Mouse (Mus musculus) NIH3T3 (cell line): ENCODE measurements around the gene Ppan.

Experiments used
- DNase-seq: peaks from one replicate; pipeline ENCODE4 v3.0.0-alpha.2; 2012; ENCODE audit warnings: low read depth

The Ppan gene

DNA sequence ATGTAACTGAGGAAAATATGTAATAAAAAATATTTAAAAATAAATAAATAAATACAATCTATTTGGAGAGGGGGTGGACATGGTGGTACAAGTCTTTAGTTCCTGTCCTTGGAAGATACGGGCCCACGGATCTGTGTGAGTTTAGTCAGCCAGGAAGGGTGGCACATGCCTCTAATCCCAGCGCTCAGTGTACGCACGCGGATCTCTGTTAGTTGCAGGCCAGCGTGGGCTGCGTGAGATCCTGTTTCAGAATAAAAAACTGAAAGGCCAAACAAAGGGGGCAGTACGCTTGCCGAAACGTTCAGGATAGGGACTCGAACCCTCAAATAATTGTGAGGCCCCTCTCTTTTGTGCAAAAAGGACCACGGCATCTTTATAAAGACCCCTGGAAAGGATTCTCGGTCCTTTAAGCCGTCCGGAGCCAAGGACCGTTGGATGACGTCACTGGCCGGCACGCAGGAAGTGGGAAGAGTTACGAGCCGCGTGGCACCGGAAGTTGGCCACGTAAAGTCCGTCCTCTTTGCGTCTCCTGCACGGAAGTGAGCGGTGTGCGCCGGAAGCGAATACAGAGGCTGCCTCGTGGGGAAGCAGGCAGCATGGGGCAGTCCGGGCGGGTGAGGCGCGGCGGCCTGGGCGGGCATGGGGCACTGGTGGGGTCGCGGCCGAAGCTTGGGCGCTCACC lies at the start of gene Ppan:
Ppan (plus strand) TSS at position 472 of the 682 bp plus-strand sequence.
- DNase-seq, result peak; percentile 97

DNA sequence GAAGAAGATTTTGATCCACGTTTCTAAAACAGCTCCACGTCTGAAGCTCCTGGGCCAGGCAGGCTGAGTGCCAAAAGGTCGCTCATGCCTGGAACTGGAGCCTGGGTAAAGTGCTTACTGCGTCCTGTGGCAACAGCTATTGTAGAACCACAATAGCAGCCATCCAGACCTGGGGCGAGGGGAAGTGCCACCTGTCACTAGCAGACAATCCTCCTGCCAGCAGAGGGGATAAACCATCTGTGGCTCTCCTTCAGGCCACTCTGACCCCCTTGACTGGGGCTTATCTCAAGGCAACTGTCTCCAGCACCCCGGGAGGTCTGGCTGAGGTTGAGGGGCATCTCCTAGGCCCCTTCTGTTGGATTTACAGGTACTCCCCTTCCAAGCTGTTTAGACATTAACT lies 49.0 kb upstream of the Ppan start:
- DNase-seq, result no peak

DNA sequence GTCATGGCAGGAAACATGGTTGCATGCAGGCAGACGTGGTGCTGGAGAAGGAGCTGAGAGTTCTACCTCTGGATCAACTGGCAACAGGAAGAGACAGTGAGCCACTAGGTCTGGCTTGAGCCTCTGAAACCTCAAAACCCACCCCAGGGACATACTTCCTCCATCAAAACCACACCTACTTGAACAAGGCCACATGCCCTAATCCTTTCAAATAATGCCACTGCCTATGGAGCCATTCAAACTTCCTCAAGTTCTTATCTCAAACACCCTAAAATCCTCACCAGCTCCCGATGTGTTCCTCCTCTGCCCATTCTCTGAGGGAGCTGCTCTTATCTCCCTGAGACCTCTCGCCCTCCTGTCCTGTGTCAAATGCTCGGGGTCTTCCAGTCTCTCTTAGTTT lies 45.8 kb upstream of the Ppan start:
- DNase-seq, result no peak

DNA sequence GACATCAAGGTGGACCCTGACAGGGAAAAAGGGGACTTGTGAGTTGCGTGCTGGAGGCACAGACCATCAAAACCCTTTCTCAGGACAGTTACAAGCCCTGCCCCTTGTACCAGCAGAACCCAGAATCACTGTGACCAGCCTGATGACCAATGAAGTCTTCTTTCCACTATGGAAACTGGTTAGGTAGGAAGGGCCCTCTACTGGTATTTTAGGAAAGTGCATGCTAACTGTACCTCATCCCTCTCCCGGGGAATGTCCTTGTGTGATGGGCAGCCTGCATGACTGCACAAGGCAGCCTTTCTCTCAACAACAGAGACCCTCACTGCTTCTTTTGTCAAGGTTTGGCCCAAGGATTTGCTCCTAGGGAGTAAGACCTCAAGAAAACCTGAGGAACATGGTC lies 45.3 kb upstream of the Ppan start:
- DNase-seq, result peak; percentile 64

DNA sequence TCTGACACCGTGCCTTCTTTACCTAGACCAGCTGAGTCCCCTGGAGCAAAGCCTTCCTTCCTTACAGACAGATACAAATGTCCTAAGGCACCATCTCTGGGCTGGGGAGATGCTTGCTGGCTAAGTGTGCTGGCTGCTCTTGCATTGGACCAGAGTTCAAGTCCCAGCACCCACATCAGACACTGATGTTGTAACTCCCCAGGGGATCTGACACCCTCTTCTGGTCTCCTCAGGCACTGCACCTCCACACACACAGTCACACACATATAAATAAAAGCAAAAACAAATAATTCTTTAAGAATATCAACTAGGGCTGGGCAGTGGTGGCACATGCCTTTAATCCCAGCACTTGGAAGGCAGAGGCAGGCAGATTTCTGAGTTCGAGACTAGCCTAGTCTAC lies 37.8 kb upstream of the Ppan start:
- no peak for DNase-seq

DNA sequence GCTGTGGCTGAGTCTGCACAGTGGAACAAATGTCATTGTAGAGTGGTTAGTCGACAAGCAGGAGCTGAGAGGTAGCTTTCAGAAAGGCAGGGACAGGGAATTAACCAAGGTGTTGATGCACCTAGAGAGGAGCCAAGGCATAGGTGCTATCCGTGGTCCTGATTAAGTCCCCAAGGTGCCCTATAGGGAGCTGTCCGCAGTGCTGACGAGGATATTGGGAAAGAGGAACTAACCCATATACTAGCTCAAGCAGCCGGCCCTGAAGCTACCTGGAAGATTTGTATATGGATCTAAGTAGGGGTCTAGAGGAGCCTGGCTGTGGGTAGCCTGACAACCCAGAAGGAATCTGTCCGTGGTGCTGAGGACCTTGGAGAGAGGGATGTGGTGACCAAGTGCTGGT lies 30.8 kb upstream of the Ppan start:
- peak; percentile 83 for DNase-seq

DNA sequence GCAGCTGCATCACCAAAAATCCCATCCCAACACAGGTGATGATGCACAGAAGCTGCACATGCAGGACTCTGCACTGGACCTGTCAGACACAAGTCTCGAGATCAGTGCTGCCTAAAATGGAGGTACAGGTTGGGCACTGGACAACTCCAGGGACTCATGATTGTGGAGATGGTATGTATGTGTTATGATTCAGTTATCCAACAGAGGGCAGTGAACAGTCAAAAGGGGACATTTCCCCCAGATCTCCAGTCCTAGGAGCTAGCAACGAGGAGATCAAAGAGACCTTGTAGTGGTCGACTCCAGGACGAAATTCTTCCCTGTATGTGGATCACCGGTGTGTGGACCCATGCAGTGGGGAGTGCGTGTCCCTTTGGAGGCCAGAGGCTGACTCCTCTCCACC lies 28.0 kb upstream of the Ppan start:
- no peak for DNase-seq

DNA sequence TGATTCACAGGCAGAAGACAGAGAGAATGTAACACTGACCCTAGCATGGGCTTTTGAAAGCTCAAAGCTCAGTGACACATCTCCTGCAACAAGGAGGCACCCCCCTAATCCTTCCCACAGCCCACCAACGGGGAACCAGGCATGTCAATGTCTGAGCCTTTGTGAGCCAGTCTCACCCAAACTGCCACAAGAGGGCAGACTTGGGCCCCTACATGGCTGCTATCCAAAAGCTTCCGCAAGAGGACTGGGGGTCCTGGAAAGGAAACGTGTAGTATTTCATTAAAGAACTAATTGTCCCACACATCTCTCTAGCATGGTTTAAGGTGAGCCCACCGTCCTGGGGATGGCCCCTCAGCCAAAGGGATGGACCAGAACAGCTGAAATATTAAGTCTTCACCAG lies 26.2 kb upstream of the Ppan start:
- no peak for DNase-seq

DNA sequence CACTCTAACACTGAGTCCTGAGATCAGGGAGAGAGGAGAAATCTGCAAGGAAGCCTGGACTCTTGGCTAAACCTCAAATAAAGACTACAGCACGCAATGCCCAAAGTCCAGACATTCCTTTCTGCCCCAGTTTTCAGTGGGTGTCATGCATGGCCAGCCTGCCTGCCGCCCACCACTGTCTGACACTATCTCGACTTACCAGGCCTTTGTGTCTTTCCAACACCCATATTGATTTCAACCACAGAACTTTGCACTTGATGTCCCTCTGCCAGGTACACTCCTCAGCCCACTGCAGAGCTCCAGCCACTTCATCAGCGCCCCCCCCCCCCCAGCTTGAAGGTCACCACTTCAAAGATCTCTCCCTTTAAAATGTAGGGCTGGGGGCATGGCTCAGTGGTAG lies 25.8 kb upstream of the Ppan start:
- no peak for DNase-seq

DNA sequence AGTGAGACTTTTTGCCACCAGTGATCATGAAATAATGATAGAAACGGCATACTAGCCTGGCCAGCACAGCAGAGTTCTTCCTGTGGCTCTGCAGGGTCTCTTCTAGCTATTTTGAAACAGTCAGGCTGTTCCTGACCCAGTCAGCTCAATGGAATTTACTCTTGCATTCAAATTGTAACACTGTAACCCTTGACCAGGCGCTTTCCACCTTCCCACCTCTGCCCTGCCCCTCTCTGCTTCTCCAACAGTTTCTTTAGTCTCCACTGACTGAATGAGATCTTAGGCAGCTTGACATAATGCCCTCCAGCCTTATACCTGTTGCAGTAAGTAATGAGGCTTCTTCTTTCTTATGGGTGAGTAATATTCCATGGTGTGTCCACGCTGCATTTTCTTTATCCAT lies 21.1 kb upstream of the Ppan start:
- no peak for DNase-seq

DNA sequence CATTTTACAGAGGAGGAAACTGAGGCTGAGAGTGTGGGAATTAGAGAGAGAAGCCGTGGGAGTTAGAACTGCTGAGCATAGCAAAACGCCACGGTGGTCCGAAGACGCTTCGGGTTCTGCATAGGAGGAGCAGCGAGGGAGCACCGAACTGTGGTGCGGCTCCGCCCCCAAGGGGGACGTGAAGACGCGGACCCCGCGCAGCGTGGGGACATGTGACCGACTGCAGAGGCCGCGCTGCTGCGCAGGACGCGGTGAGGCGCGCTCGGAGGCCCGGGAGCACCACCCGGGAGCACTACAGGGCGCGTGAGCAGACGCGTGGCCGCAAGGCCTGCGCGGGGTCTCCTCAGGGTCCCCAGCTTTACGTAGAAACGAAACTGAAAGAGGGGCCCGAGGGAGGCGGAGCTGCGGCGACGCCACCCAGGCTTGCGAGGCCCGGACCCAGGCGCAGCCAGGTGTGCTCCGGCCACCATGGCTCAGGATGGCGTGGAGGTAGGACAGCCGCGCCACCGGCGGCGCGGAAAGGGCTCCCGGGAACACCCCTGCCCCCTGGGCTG lies 19.4 kb upstream of the Ppan start, which contains the start of gene A230050P20Rik:
A230050P20Rik (plus strand) TSS at position 195 of the 554 bp plus-strand sequence.
- no peak for DNase-seq

DNA sequence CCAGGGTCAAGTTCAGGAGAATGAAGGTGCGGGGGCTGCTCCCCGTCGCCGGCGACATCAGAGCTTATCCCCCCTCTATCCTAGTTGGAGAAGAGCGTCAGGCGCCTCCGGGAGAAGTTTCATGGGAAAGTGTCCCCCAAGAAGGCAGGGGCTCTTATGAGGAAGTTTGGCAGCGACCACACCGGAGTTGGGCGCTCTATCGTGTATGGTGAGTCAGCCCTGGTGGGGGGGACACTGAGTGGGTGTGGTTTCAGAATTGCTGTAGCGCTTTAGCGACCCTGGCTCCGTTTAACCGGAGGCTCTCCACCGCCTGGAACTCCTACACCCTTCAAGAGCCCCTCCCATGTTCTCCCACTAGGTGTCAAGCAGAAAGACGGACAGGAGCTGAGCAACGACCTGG lies 18.7 kb upstream of the Ppan start:
- no peak for DNase-seq

DNA sequence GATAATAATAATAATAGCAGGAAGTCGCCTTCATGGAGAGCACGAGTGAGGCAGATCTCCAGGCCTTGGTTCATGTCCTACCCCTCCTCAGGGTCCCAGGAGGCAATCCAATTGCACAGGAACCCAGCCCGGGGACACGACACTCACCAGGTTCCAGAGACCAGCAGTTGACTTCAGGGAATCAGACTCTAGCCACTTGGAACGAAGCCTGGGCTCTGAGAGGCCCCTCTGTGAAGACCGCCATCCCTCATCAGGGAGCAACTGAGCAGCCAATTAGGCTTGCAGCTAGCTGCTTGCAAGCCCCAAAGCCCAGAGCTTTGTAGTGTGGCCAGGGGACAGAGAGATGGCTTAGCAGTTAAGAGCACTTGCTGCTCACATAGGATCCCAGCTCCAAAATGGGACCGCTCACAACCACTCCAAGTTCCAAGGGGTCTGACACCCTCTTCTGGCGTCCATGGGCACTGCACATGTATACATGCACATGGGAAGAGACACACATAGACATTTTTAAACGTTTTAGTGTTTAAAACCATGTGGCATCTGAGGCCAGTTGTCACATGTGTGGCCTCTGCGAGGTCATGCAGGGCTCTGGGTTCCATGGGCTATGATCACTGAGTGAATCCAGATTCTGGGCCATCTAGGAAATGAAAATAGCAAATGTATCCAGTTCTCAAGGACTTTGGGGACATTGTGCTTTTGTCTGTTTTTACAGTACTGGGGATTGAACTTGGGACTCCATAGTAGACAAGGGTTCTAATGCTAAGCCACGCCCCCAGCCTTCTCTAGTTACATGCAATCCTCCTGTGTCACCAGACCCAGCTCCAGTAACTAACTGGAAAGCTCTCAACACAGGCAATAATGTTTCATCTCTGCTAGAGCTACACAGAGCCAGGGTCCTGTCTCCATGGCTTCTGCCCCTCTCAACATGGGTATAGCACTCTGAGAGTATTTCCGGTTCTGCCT lies 17.5 kb upstream of the Ppan start:
- DNase-seq, result no peak

DNA sequence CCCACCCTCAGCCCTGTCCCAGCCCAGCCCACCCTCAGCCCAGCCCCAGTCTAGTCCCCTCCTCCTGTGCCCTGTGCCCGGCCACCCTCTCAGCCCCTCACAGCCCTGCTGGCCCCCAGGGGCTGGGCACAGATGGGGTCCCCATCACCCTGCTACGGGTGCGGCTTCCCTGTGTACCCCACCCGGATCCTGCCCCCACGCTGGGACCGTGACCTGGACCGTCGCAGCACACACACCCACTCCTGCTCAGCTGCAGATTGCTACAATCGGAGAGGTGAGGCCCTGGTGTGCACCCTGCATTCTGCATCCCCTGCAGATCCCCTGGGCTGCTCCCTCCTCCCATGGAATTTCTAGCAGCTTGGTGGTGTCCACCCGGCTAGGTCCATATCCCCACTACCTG lies 15.0 kb upstream of the Ppan start:
- no peak for DNase-seq

DNA sequence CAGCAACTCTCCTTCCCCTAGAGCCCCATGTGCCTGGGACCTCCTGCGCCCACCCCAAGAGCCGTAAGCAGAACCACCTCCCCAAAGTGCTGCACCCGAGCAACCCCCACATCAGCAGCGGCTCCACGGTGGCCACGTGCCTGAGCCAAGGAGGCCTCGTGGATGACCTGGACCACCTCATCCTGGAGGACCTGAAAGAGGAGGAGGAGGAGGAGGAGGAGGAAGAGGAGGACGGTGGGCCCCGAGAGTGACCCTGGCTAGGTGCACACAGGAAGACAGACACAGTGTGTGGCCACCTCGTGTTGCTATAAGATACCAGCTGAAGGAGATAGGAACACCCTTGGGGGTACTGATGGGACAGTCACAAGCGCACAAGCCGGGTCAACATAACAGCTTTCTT lies 14.5 kb upstream of the Ppan start:
- no peak for DNase-seq

DNA sequence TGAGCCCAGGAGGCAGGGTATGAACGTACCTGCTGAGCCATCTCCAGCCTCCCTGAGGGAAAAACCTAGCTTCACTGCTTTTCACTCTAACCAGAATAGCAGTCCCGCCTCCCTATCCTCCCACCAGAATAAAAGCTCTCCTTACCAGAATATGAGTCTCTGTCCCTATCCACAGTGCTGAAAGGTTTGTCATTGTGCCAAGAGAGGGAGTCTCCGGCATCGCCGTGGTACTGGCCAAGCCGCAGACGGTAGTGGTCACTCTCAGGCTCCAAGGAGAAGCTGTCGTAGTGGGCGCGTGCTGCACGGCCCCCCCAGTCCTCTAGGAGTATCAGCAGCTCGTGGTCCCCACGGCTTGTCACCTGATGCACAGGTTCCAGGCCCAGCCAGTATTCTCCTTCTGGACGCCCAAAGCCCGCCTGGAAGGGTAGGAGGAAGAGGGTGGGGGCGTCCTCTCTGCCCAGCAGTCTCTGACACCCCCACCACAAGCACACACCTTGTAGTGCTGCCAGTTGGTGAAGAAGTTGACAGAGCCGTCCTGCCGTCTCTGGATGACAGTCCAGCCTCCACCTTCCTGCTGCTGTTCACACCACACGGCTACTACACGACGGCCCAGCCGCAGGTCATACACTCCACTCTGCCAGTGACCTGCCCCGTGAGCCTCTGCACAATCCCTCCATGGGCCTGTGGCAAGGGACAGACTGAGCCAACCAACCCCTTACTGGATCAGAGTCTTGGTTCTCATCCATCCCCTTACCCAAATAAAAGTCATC lies 12.8 kb upstream of the Ppan start:
- DNase-seq, result peak; percentile 37

DNA sequence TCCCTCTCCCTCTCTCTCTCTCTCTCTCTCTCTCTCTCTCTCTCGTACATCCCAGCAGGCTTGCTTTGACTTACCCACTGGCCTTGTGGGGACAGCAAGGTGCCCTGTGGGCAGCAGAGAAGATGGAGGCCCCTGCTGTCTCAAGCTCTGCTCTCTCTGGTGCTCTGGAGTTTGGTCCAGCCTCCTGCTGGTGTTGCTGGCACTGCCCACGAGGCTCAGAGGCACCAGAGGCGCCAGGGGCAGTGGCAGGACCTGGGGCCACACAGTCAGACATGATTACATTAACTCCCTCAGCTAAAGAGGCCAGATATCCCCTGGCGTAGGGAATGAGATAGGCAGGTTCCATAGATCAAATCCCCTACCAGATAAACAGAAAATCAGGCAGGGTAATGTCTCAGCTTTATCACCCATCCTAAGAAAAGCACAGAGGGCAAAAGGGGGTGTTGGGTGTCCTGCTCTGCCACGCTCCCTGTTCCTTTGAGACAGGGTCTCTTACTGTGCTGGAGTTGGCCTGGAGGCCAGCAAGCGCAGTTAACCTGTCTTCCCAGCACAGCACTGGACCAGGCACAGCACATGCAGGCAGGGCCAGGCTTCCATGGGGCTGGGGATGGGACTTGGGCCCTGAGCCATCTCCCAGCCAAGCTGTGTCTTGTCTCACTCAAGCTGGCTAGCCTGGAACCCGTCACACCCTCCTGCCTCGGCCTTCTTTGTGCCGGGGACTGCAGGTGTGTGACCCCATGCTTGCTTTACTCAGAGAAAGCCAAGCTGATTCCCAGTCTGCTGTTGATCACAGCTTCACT lies 11.5 kb upstream of the Ppan start:
- DNase-seq, result no peak

DNA sequence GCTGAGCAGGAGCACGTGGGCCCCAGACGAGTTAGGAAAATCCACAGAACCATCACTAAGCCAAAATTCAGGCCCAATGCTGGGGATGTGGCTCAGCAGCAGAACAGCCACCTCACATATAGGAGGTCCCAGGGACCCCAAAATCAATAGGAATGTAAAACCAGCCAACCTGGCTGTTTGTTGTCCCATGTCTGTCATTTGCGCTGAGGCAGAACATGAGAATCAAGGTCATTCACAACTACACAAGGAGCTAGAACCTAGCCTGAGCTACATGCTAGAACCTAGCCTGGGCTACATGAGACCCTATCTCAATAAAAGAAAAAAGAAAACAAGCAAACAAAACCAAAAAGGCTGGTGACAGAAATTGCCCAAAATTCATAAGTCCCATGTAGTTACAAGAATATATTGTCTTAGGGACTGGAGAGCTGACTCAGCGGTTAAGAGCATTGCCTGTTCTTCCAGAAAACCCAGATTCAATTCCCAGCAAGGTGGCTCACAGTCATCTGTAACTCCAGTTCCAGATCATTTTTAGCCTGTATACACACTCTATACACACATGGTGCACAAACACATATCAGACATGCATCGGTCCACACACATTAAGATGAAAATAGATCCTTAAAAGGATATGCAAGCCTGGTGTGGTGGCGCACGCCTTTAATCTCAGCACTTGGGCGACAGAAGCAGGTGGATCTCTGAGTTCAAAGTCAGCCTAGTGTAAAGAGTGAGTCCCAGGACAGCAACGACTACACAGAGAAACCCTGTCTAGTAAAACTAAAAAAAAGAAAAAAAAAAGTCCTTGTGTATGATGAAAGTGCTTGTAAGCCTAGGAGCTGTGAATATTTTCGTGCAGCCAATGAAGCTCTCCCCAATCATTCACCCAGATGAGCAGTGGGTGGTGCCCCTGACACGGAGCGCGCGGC lies 10.6 kb upstream of the Ppan start:
- peak; percentile 22 for DNase-seq

DNA sequence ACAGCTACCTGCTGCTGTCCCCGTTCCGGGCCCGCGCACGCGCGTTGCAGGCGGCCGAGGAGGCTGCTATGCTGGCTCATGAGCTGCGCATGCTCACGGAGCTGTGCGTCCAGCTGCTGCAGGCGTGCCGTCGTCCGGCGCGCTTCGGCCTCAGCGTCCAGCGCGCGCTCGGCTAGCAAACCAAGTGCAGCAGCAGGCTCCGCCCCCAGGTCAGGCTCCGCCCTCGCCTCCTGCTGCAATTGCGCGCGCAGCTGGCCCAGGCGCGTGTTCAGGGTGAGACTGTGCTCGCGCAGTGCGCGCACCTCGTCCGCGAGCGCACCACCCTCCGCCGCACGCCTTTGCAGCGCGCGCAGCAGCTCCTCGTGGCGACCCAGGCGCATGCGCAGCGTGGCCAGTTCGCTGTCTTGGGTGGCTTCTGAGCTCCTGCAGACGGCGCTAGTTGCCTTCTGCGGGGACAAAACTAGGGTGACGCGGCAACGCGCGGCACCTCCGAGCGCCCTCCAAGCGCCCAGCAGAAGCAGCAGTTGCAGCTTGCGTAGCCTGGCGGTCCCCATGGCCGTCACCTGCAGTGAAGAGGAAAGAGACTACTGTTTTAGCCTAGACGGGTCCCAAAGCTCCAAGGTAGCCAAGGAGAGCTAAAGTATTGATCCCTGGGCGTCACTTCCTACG lies 9.8 kb upstream of the Ppan start:
- DNase-seq, result peak; percentile 100

DNA sequence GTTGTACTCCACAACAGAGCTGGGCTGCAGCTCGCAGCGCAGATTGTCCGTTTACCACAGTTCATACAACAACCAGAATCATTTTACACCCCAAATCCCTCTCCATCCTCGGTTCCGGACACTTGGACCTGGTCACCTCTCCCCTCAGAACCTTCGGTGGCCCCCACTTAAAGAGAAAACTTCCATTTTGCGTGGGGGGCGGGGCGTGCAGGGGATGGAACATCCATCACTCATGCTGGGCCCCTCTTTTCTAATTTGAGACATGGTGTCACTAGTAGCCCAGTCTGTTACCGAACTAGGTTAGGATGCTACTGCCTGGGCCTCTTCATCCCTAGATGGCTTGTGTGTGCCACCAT lies 9.3 kb upstream of the Ppan start:
- DNase-seq, result no peak
